Mouse (Mus musculus) myocyte (in vitro differentiated cells): ENCODE data around the gene Nup85. TPM values are rescaled to one million over a fixed set of nuclear protein-coding genes. Genes with fewer than 3 reads are reported as not detected.

Source experiments
- H3K27me3 ChIP-seq: one replicate; pipeline ENCODE4 v1.6.1; 2011; ENCODE audit not compliant: control insufficient read depth, insufficient read depth, insufficient read length
- H3K36me3 ChIP-seq: one replicate; pipeline ENCODE4 v1.6.1; 2011; ENCODE audit not compliant: control insufficient read depth, insufficient read depth
- H3K4me2 ChIP-seq: one replicate; pipeline ENCODE4 v1.6.1; 2011; ENCODE audit warnings: low read depth, control low read depth
- H3K4me3 ChIP-seq: one replicate; pipeline ENCODE4 v1.5.1; 2011; ENCODE audit warnings: mild to moderate bottlenecking, control low read depth, moderate library complexity
- H3K79me2 ChIP-seq: one replicate; pipeline ENCODE4 v1.6.1; 2011; ENCODE audit not compliant: control insufficient read depth, insufficient read depth
- H3ac ChIP-seq: one replicate; pipeline ENCODE4 v1.6.1; 2011; ENCODE audit not compliant: control insufficient read depth, insufficient read length
- CEBPB ChIP-seq: IDR thresholded peaks from 2 replicates; pipeline ENCODE4 v1.6.1; 2011; ENCODE audit warnings: mild to moderate bottlenecking, moderate library complexity; ENCODE audit not compliant: poor library complexity, insufficient read depth, severe bottlenecking
- E2F4 ChIP-seq: IDR thresholded peaks from one replicate; pipeline ENCODE4 v1.6.1; 2011; ENCODE audit warnings: mild to moderate bottlenecking, control low read depth, moderate library complexity; ENCODE audit not compliant: insufficient read depth
- MAX ChIP-seq: IDR thresholded peaks from one replicate; pipeline ENCODE4 v1.6.1; 2011; ENCODE audit warnings: low read depth, mild to moderate bottlenecking, control low read depth
- MYOD1 ChIP-seq, 3 experiments: IDR thresholded peaks; one replicate each; pipeline ENCODE4 v1.6.1; 2011; ENCODE audit warnings: control low read depth in 2 of 3, low read depth in 2 of 3, mild to moderate bottlenecking in 2 of 3, moderate library complexity in 1 of 3; ENCODE audit not compliant: insufficient read length in 2 of 3, control insufficient read depth in 1 of 3
- MYOG ChIP-seq, 3 experiments: IDR thresholded peaks; one replicate each; pipeline ENCODE4 v1.6.1; 2011; ENCODE audit warnings: control low read depth in 2 of 3, low read depth in 2 of 3, mild to moderate bottlenecking in 2 of 3; ENCODE audit not compliant: insufficient read length in 2 of 3, control insufficient read depth in 1 of 3, insufficient read depth in 1 of 3
- POLR2A ChIP-seq: IDR thresholded peaks from one replicate; pipeline ENCODE4 v1.6.1; 2011; ENCODE audit warnings: low read depth, mild to moderate bottlenecking, control low read depth, moderate library complexity; ENCODE audit not compliant: insufficient read length
- POLR2AphosphoS2 ChIP-seq: IDR thresholded peaks from one replicate; pipeline ENCODE4 v1.6.1; 2011; ENCODE audit warnings: low read depth, control low read depth; ENCODE audit not compliant: insufficient read length
- REST ChIP-seq: IDR thresholded peaks from one replicate; pipeline ENCODE4 v1.6.1; 2011; ENCODE audit warnings: mild to moderate bottlenecking, control low read depth, moderate library complexity; ENCODE audit not compliant: insufficient read depth, insufficient read length
- SRF ChIP-seq: IDR thresholded peaks from one replicate; pipeline ENCODE4 v1.6.1; 2011; ENCODE audit warnings: low read depth; ENCODE audit not compliant: control insufficient read depth, insufficient read length
- TCF12 ChIP-seq: IDR thresholded peaks from one replicate; pipeline ENCODE4 v1.6.1; 2011; ENCODE audit warnings: mild to moderate bottlenecking, control low read depth; ENCODE audit not compliant: poor library complexity, insufficient read depth, severe bottlenecking
- TCF3 ChIP-seq: IDR thresholded peaks from one replicate; pipeline ENCODE4 v1.6.1; 2011; ENCODE audit warnings: low read depth, control low read depth; ENCODE audit not compliant: insufficient read length
- USF1 ChIP-seq: IDR thresholded peaks from one replicate; pipeline ENCODE4 v1.6.1; 2011; ENCODE audit warnings: low read depth, mild to moderate bottlenecking, control low read depth, moderate library complexity
- polyA plus RNA-seq: library from polyadenylated mRNA; unstranded; fragments of >200 nt; fragmentation: generic; extraction: Trizol; gene quantifications from one replicate; pipeline ENCODE4 v1.2.1, GENCODE M21; 2012; ENCODE audit warnings: missing spikeins

The Nup85 gene
- polyA plus RNA-seq, 1 experiment = 41.1 TPM

DNA sequence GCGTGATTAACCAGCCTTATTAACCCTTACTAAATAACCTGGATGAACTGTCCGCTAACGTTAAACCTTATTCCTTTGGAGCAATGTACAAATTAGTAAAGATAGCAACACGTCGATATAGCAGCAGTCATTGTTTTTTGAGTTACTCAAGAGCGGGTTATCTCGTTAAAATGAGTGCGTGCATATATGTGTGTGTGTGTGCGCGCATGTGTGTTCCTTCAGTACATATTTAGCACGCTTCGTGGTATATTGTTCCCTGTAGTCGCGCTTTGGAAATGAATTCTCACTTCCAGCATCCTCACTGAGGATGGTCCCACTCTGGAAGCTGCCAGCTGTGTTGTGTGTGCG lies 38.9 kb downstream of the Nup85 start:
- peaks cover 18% of the 10 kb centered on the region for H3K36me3 ChIP-seq
- peak overlapping the region; percentile 89 for H3K4me2 ChIP-seq
- H3K27me3 ChIP-seq = no peaks in the 10 kb centered on the region
- TF ChIP-seq USF1 = no peak
- TF ChIP-seq POLR2A = no peak
- TF ChIP-seq MYOD1 (IDR thresholded peaks at IDR 0.05; ENCODE audit: control insufficient read depth in 1 of 3, insufficient read length in 2 of 3, low read depth in 2 of 3) = no peak
- TF ChIP-seq E2F4 = no peak
- peak overlapping the region; percentile 96 for H3K4me3 ChIP-seq
- H3K79me2 ChIP-seq = peaks cover 62% of the 10 kb centered on the region
- H3ac ChIP-seq = peak overlapping the region; percentile 82

DNA sequence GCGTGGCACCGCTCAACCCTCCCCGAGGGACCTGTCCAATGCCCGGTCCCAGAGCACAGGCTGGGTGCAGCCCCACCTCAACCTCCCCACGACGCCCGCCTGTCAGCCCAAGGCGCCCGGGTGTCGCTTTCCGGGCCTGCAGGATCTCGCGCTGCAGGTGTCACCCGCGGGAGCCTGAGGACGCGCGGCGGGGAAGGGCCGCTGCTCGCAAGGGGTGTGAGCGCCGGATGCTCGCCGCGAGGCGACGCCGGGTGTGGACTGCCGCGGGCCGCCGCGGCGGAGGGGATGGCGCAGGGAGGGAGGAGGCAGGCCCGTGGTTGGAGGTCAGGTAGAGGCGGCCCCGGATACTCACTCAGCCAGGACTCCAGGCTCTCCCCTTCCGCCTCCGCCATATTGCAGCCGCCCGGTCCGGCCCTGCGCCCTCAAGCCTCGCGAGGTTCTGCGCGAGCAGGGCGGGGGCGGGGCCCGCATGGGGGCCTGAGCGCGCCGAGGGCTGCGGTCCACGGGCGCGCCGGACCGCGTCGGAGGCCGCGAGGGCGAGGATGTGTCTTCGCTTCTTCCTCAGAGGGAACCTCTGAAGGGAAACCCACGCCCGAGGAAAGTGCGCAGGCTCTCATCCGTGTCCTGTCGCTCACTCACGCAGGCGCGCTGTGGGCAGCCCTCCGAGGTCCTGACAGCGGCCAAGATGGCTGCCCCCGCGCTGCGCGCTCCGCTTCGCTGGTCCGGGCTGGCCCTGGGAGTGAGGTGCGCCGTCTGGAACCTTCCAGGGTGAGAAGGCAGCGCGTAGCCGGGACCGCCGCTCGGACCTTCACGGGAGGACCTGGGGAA lies 39.5 kb downstream of the Nup85 start, which contains the start of the genes Mrps7 and Gga3:
Mrps7 (plus strand) TSS at position 450 of the 828 bp plus-strand sequence.
Gga3 (minus strand) TSS at position 576 of the 828 bp plus-strand sequence.
- Histone ChIP-seq H3K4me3 (peak within 1 kb of the TSS; percentile 96), H3K79me2 (peaks cover 57% of the 10 kb centered on the region), H3K36me3 (peaks cover 19% of the 10 kb centered on the region), H3K27me3 (no peaks in the 10 kb centered on the region), H3ac (peak within 1 kb of the TSS; percentile 82), H3K4me2 (peak within 1 kb of the TSS; percentile 98)
- peak; percentile 17 for TF ChIP-seq REST
- peak; percentile 74 for TF ChIP-seq POLR2AphosphoS2
- no peak for TF ChIP-seq MYOD1 (IDR thresholded peaks at IDR 0.05; ENCODE audit: control insufficient read depth in 1 of 3, insufficient read length in 2 of 3, low read depth in 2 of 3)
- no peak for TF ChIP-seq USF1
- TF ChIP-seq CEBPB = no peak
- peak; percentile 59 for TF ChIP-seq POLR2A
- no peak for TF ChIP-seq TCF12
- TF ChIP-seq MAX = peak; percentile 98
- TF ChIP-seq MYOG (IDR thresholded peaks at IDR 0.05; ENCODE audit: control insufficient read depth in 1 of 3, insufficient read depth in 1 of 3, insufficient read length in 2 of 3, low read depth in 2 of 3) = peak in 1 of 3 experiments; percentile 40
- no peak for TF ChIP-seq E2F4
- TF ChIP-seq SRF = no peak
- TF ChIP-seq TCF3 = no peak

DNA sequence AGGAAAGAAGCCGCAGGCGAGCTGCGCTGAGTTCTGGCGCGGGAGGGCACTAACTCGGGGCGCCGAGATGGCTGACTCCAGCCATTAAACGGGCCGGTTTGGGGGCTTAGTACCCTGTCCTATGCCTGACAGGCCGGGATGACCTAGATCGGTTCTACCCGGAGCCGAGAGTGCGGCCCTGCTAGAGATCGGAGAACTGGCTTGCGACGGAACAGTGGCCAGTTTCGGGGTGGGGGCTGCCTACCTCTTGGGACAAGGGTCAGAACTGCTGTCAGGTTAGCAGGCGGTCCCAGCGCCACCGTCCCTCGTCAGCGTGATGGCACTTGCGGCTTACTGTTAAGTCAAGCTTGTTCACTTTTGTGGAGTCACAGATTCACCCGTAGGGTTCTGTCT lies 40.1 kb downstream of the Nup85 start:
- peaks cover 19% of the 10 kb centered on the region for H3K36me3 ChIP-seq
- TF ChIP-seq POLR2AphosphoS2 = no peak
- no peak for TF ChIP-seq MYOG (IDR thresholded peaks at IDR 0.05; ENCODE audit: control insufficient read depth in 1 of 3, insufficient read depth in 1 of 3, insufficient read length in 2 of 3, low read depth in 2 of 3)
- TF ChIP-seq MYOD1 (IDR thresholded peaks at IDR 0.05; ENCODE audit: control insufficient read depth in 1 of 3, insufficient read length in 2 of 3, low read depth in 2 of 3) = no peak
- TF ChIP-seq POLR2A = no peak
- TF ChIP-seq E2F4 = no peak
- no peak for TF ChIP-seq TCF3
- TF ChIP-seq CEBPB = no peak
- no peak for TF ChIP-seq SRF
- no peak for TF ChIP-seq REST
- no peak for TF ChIP-seq TCF12
- TF ChIP-seq MAX = no peak
- no peak for TF ChIP-seq USF1
- H3K4me2 ChIP-seq = peak overlapping the region; percentile 98

DNA sequence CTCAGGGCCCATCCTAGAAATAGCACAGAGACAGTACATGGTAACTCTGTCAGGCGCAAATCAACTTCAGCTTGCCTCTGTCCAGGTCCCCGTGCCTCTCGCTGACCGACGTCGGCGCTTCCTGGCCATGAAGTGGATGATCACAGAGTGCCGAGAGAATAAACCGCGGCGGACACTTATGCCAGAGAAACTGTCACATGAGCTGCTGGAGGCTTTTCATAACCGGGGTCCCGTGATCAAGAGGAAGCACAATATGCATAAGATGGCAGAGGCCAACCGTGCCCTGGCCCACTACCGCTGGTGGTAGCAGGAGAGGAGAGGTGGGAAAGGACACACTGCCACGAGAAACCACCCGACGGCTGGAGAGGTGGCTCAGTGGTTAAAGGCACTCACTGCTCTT lies 42.5 kb downstream of the Nup85 start:
- TF ChIP-seq CEBPB (no peak), SRF (no peak), MYOD1 (IDR thresholded peaks at IDR 0.05; ENCODE audit: control insufficient read depth in 1 of 3, insufficient read length in 2 of 3, low read depth in 2 of 3) (no peak), TCF12 (no peak), E2F4 (no peak), POLR2AphosphoS2 (no peak), MAX (no peak), POLR2A (no peak), TCF3 (no peak), USF1 (no peak), MYOG (IDR thresholded peaks at IDR 0.05; ENCODE audit: control insufficient read depth in 1 of 3, insufficient read depth in 1 of 3, insufficient read length in 2 of 3, low read depth in 2 of 3) (no peak), REST (no peak)
- H3ac ChIP-seq = no peak overlapping the region
- H3K36me3 ChIP-seq = peaks cover 19% of the 10 kb centered on the region
- H3K4me2 ChIP-seq = no peak overlapping the region
- no peak overlapping the region for H3K4me3 ChIP-seq
- peaks cover 35% of the 10 kb centered on the region for H3K79me2 ChIP-seq
- H3K27me3 ChIP-seq = no peaks in the 10 kb centered on the region

More for the DNA sequence above, 40.1 kb downstream of the Nup85 start:
- H3K27me3 ChIP-seq = no peaks in the 10 kb centered on the region
- peak overlapping the region; percentile 96 for H3K4me3 ChIP-seq
- peak overlapping the region; percentile 82 for H3ac ChIP-seq
- peaks cover 54% of the 10 kb centered on the region for H3K79me2 ChIP-seq
